Mouse (Mus musculus) embryonic facial prominence, embryonic 12.5 days (tissue): ENCODE data around the gene Bik. TPM values are rescaled to one million over a fixed set of nuclear protein-coding genes. Genes with fewer than 3 reads are reported as not detected.

ENCODE experiments used
- ATAC-seq: fragments of 200-750 bp; cut with Nextera tagmentation; 2 replicates; pipeline ENCODE4 v1.8.0; 2017; ENCODE audit not compliant: insufficient number of reproducible peaks, insufficient read depth, low FRiP score, low TSS enrichment
- H3K27ac ChIP-seq: fragments of 300-500 bp; sonication (generic); 2 replicates; pipeline ENCODE4 v1.5.1; 2016; ENCODE audit warnings: mild to moderate bottlenecking
- H3K27me3 ChIP-seq: fragments of 300-500 bp; sonication (generic); 2 replicates; pipeline ENCODE4 v1.6.1; 2016; ENCODE audit warnings: mild to moderate bottlenecking, moderate library complexity
- H3K36me3 ChIP-seq: fragments of 300-500 bp; sonication (generic); 2 replicates; pipeline ENCODE4 v1.6.1; 2016; ENCODE audit warnings: mild to moderate bottlenecking
- H3K4me1 ChIP-seq: fragments of 300-500 bp; sonication (generic); 2 replicates; pipeline ENCODE4 v1.6.1; 2016
- H3K4me2 ChIP-seq: fragments of 300-500 bp; sonication (generic); replicated peaks from 2 replicates; pipeline ENCODE4 v1.6.1; 2016; ENCODE audit warnings: mild to moderate bottlenecking, moderate library complexity
- H3K4me3 ChIP-seq: fragments of 300-500 bp; sonication (generic); 2 replicates; pipeline ENCODE4 v1.5.1; 2016; ENCODE audit warnings: mild to moderate bottlenecking
- H3K9ac ChIP-seq: fragments of 300-500 bp; sonication (generic); 2 replicates; pipeline ENCODE4 v1.6.1; 2016; ENCODE audit warnings: mild to moderate bottlenecking, moderate library complexity
- H3K9me3 ChIP-seq: fragments of 300-500 bp; sonication (generic); 2 replicates; pipeline ENCODE4 v1.6.1; 2016; ENCODE audit warnings: mild to moderate bottlenecking, moderate library complexity
- WGBS: fragments of 180-500 bp; shearing (Covaris S2); methylation state at CpG from one replicate; pipeline ENCODE4 v1.1.7; 2016; 5-methylcytosine and 5-hydroxymethylcytosine counted together
- polyA plus RNA-seq: library from polyadenylated mRNA; unstranded; fragments of >200 nt; fragmentation: Nextera tagmentation; extraction: Ambion mirVana; gene quantifications from 2 replicates; pipeline ENCODE4 v1.2.1, GENCODE M21; 2016

Gene Bik
- polyA plus RNA-seq, 1 experiment from 2014 or later, result 3.4 TPM

DNA sequence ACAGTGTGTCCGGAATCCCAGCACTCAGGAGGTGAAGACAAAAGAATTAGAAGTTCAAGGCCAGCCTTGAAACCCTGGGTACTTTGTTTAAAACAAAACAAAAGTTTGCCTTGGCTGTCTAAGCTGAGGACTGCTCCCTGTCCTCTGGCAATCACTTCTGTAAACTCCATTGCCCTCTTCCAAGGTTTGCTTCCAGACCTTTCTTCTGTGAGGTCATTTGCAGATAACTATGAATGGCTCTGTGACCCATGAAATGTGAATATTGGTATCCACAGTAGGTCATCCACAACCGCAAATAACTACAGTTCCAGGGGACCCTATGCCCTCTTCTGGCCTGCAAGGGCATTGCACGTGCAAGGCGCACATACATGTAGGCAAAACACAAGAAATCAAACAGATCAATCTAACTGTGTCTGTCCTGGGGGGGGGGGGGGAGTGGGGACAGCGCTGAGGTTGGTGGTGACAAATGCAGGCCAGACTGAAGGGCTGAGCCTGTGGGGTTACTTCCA lies 5.4 kb downstream of the Bik start:
- Histone ChIP-seq H3K27me3 (peaks cover 22% of the 10 kb centered on the region), H3K9me3 (no peaks in the 10 kb centered on the region), H3K4me2 (no peak overlapping the region), H3K4me1 (0 out of 2 replicates have a peak, but pooled peaks cover 1% of the 10 kb centered on the region), H3K9ac (no peak overlapping the region), H3K4me3 (no peak overlapping the region), H3K27ac (no peak overlapping the region), H3K36me3 (no peaks in the 10 kb centered on the region)
- WGBS, result 83% methylated on average over 5 of the region's 5 CpGs
- no peak for ATAC-seq

GRCm38 (mm10) chr15:83532606-83533005 lies 5.9 kb downstream of the Bik start:
- WGBS, result 80% methylated on average over 7 of the region's 7 CpGs
- H3K27ac ChIP-seq, result no peak overlapping the region
- H3K4me3 ChIP-seq, result no peak overlapping the region

GRCm38 (mm10) chr15:83534960-83535889 lies 8.6 kb downstream of the Bik start:
- no peak for ATAC-seq
- Histone ChIP-seq H3K27ac (no peak overlapping the region), H3K9ac (no peak overlapping the region), H3K9me3 (no peaks in the 10 kb centered on the region), H3K36me3 (no peaks in the 10 kb centered on the region), H3K4me2 (no peak overlapping the region), H3K4me1 (no peaks in the 10 kb centered on the region), H3K27me3 (no peaks in the 10 kb centered on the region), H3K4me3 (no peak overlapping the region)
- 66% methylated on average over 17 of the region's 17 CpGs for WGBS

More at GRCm38 (mm10) chr15:83532606-83533005, 5.9 kb downstream of the Bik start:
- ATAC-seq, result no peak
- no peaks in the 10 kb centered on the region for H3K9me3 ChIP-seq
- H3K4me1 ChIP-seq, result no peaks in the 10 kb centered on the region
- no peak overlapping the region for H3K9ac ChIP-seq
- peaks cover 16% of the 10 kb centered on the region for H3K27me3 ChIP-seq
- no peaks in the 10 kb centered on the region for H3K36me3 ChIP-seq
- no peak overlapping the region for H3K4me2 ChIP-seq

- Histone ChIP-seq H3K4me1 (no peaks in the 10 kb centered on the region), H3K4me2 (no peak overlapping the region), H3K9me3 (no peaks in the 10 kb centered on the region), H3K27ac (no peak overlapping the region), H3K4me3 (no peak overlapping the region), H3K9ac (no peak overlapping the region), H3K36me3 (no peaks in the 10 kb centered on the region), H3K27me3 (no peaks in the 10 kb centered on the region)
- WGBS, result 92% methylated on average over 6 of the region's 6 CpGs
- ATAC-seq, result no peak
These were observed 9.2 kb downstream of the Bik start for GRCm38 (mm10) chr15:83535890-83536231.

- Histone ChIP-seq H3K4me3 (no peak overlapping the region), H3K9me3 (no peaks in the 10 kb centered on the region), H3K36me3 (no peaks in the 10 kb centered on the region), H3K4me2 (no peak overlapping the region), H3K9ac (no peak overlapping the region), H3K27me3 (no peaks in the 10 kb centered on the region), H3K27ac (no peak overlapping the region), H3K4me1 (no peaks in the 10 kb centered on the region; the same call in 1 of the 2 replicates)
- 91% methylated on average over 2 of the region's 2 CpGs for WGBS
- no peak for ATAC-seq
These were observed 12.2 kb downstream of the Bik start for GRCm38 (mm10) chr15:83538855-83539254.

GRCm38 (mm10) chr15:83539905-83540304 lies 13.2 kb downstream of the Bik start:
- Histone ChIP-seq H3K9ac (no peak overlapping the region), H3K4me2 (no peak overlapping the region), H3K27ac (no peak overlapping the region), H3K36me3 (no peaks in the 10 kb centered on the region), H3K9me3 (no peaks in the 10 kb centered on the region), H3K27me3 (no peaks in the 10 kb centered on the region), H3K4me3 (no peak overlapping the region), H3K4me1 (no peaks in the 10 kb centered on the region; the same call in 1 of the 2 replicates)
- ATAC-seq, result no peak
- 65% methylated on average over 4 of the region's 4 CpGs for WGBS

DNA sequence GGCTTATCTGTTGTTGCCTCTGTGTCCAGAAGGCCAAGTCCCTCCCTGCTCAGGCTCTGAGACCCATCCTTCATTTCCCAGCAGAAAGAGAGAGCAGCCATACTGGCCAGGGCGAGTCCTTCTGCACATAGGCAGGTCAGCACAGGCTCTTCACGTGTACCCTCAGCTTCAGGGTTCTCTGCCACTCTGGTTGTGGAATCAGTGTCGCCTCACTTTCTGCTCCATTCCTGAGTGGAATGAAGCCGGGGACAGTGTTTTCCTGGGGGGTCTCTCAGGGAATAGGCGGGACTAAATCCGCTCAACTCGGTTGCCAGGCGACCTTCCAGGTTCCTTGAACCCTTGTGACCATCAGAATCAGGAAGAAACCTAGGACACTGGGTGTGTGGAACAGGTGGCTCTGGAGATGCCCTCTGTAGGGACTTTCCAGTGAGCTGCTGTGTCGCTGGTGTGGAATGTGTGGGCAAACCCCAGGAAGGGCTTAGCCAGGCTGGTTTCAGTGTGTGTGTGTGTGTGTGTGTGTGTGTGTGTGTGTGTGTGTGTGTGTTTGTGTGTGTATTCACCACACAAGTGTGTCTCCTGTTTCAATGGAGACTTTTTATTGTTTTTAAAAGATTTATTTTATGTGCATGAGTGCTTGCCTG lies 15.1 kb downstream of the Bik start:
- Histone ChIP-seq H3K27me3 (no peaks in the 10 kb centered on the region), H3K4me2 (no peak overlapping the region), H3K27ac (no peak overlapping the region), H3K4me3 (no peak overlapping the region), H3K9ac (no peak overlapping the region), H3K9me3 (no peaks in the 10 kb centered on the region), H3K4me1 (no peaks in the 10 kb centered on the region; the same call in 1 of the 2 replicates), H3K36me3 (peaks cover 14% of the 10 kb centered on the region)
- 76% methylated on average over 9 of the region's 9 CpGs for WGBS
- no peak for ATAC-seq

DNA sequence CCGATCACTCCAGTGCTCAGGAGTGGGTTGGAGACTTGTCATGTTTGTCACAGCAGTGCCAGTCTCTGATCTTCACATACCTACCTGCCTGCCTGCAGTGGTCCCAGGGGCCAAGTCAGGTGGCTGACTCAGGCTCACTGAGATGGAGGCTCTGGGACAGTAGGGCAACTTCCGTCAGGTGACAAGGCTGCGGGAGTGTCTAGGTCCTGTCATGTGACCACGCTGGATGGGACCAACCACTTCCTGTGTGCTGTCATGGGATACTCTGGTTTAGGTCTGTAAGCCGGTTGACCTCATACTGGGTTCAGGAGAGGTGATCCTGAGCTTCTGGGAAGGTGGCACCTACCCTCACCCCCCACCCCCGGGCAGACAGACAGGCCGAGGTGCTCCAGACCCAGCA lies 19.4 kb downstream of the Bik start:
- WGBS, result 93% methylated on average over 7 of the region's 7 CpGs
- H3K4me3 ChIP-seq, result no peak overlapping the region
- no peaks in the 10 kb centered on the region for H3K27me3 ChIP-seq
- H3K27ac ChIP-seq, result no peak overlapping the region
- no peaks in the 10 kb centered on the region for H3K9me3 ChIP-seq
- no peak for ATAC-seq
- H3K4me2 ChIP-seq, result no peak overlapping the region
- peaks cover 56% of the 10 kb centered on the region for H3K36me3 ChIP-seq
- H3K9ac ChIP-seq, result no peak overlapping the region
- H3K4me1 ChIP-seq, result no peaks in the 10 kb centered on the region; the same call in 1 of the 2 replicates

DNA sequence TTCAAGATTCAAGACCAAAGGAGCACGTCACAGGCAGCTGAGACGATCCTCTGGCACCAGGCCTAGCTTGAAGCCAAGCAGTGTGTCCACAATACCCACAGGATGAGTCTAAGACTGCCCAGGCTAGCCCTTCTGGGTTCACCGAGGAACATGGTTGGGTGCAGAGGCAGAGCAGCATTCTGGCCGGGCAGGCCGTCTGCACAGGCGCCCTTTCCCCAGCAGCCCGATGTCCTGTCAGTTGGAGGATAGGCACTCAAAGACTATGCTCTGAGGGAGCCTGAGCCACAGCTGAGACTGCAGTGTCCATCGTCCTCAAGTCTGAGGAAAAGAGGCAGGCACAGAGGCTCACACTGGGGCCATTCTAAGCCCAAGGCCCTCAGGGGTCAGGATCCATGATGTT lies 20.5 kb downstream of the Bik start:
- peaks cover 66% of the 10 kb centered on the region for H3K36me3 ChIP-seq
- H3K4me2 ChIP-seq, result no peak overlapping the region
- ATAC-seq, result no peak
- H3K27me3 ChIP-seq, result no peaks in the 10 kb centered on the region
- H3K4me1 ChIP-seq, result no peaks in the 10 kb centered on the region
- H3K4me3 ChIP-seq, result no peak overlapping the region
- WGBS, result 89% methylated on average over 8 of the region's 8 CpGs
- H3K9me3 ChIP-seq, result no peaks in the 10 kb centered on the region
- no peak overlapping the region for H3K9ac ChIP-seq
- H3K27ac ChIP-seq, result no peak overlapping the region

DNA sequence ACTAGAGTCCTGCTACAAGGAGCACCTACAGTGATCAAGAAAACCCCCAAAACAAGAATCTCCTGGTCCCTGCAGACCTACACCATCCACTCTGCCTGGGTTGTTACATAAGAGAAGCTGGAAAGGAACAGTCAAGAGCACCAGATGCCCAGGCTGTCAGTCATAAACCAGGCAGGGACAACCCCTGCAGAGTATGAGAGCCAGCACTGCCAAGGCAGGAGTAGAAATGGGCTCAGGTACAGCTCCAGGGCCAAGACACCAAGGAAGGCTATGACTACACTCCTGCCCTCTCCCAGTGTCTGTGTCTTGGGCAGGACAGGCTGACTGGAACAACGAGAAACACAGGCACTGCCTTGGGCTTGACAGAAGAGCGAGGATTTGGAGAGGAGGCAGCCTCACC lies 23.5 kb downstream of the Bik start:
- no peak for ATAC-seq
- Histone ChIP-seq H3K9me3 (no peaks in the 10 kb centered on the region), H3K4me3 (no peak overlapping the region), H3K4me2 (no peak overlapping the region), H3K27me3 (no peaks in the 10 kb centered on the region), H3K9ac (no peak overlapping the region), H3K4me1 (0 out of 2 replicates have a peak, but pooled peaks cover 4% of the 10 kb centered on the region), H3K36me3 (peaks cover 68% of the 10 kb centered on the region), H3K27ac (no peak overlapping the region)
- WGBS, result 74% methylated on average over 2 of the region's 2 CpGs

DNA sequence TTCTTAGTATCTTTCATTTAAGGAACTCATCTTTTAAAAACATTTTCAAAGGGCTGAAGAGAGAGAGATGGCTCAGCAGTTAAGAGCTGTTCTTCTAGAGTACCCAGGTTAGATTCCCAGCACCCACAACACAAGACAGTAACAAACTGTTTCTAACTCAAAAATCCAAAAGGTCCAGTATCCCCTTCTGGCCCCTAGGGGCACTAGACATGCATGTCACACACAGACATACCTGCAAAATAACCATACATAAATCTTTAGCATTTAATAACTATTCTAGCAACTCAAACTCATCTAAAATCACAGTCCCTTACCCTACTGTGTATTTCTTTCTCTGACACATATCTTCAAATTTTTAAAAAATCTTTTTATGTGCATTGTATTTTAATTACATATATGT lies 27.2 kb downstream of the Bik start:
- Histone ChIP-seq H3K4me3 (no peak overlapping the region), H3K9me3 (no peaks in the 10 kb centered on the region), H3K27me3 (no peaks in the 10 kb centered on the region), H3K4me1 (0 out of 2 replicates have a peak, but pooled peaks cover 4% of the 10 kb centered on the region), H3K4me2 (no peak overlapping the region), H3K9ac (no peak overlapping the region), H3K27ac (no peak overlapping the region), H3K36me3 (peaks cover 34% of the 10 kb centered on the region)
- ATAC-seq, result no peak
